Mouse (Mus musculus) thymus, adult 2 months (tissue): ENCODE data around the gene Fndc11. TPM values are rescaled to one million over a fixed set of nuclear protein-coding genes. Genes with fewer than 3 reads are reported as not detected.
A peak's percentile ranks its signal among the peaks of the same experiment; 100 is the strongest.

ENCODE experiments used
- DNase-seq: peaks from one replicate; pipeline ENCODE4 v3.0.0; 2021
- H3K27ac ChIP-seq: fragments of 200-500 bp; 2 replicates; pipeline ENCODE4 v1.5.1; 2012; ENCODE audit warnings: low read length, control low read depth; ENCODE audit not compliant: control insufficient read depth, insufficient read depth
- H3K27me3 ChIP-seq: fragments of 200-500 bp; 2 replicates; pipeline ENCODE4 v1.6.1; 2012; ENCODE audit warnings: mild to moderate bottlenecking, low read length, moderate library complexity, mixed read lengths; ENCODE audit not compliant: control insufficient read depth, insufficient read depth
- H3K36me3 ChIP-seq: fragments of 200-500 bp; 2 replicates; pipeline ENCODE4 v1.6.1; 2012; ENCODE audit warnings: mild to moderate bottlenecking, low read length, moderate library complexity; ENCODE audit not compliant: control insufficient read depth, insufficient read depth
- H3K4me1 ChIP-seq: fragments of 200-500 bp; replicated peaks from 2 replicates; pipeline ENCODE4 v1.6.1; 2012; ENCODE audit warnings: low read length; ENCODE audit not compliant: control insufficient read depth, insufficient read depth
- H3K4me3 ChIP-seq: fragments of 200-500 bp; 2 replicates; pipeline ENCODE4 v1.5.1; 2012; ENCODE audit warnings: mild to moderate bottlenecking, low read length, control low read depth, moderate library complexity; ENCODE audit not compliant: control insufficient read depth, insufficient read depth
- CTCF ChIP-seq: fragments of 200-500 bp; IDR thresholded peaks from 2 replicates; pipeline ENCODE4 v1.5.1; 2012; ENCODE audit warnings: mild to moderate bottlenecking, control low read depth, low read length, moderate library complexity, borderline replicate concordance; ENCODE audit not compliant: control insufficient read depth, poor library complexity, insufficient read depth; ENCODE audit errors: extremely low read depth
- POLR2A ChIP-seq: fragments of 200-500 bp; IDR thresholded peaks from 2 replicates; pipeline ENCODE4 v1.6.1; 2012; ENCODE audit warnings: mild to moderate bottlenecking, low read length, control low read depth, moderate library complexity; ENCODE audit not compliant: control insufficient read depth, poor library complexity, insufficient read depth; ENCODE audit errors: extremely low read depth
- WGBS: fragments of 180-500 bp; shearing (Covaris S2); methylation state at CpG from one replicate; pipeline ENCODE4 v1.1.7; 2018; 5-methylcytosine and 5-hydroxymethylcytosine counted together
- polyA plus RNA-seq: library from polyadenylated mRNA; depleted of rRNA; stranded (reverse); fragments of >200 nt; gene quantifications from 2 replicates; pipeline ENCODE4 v1.2.3, GENCODE M21; 2012

Gene Fndc11
- polyA plus RNA-seq, 1 experiment, result 0.85 TPM

DNA sequence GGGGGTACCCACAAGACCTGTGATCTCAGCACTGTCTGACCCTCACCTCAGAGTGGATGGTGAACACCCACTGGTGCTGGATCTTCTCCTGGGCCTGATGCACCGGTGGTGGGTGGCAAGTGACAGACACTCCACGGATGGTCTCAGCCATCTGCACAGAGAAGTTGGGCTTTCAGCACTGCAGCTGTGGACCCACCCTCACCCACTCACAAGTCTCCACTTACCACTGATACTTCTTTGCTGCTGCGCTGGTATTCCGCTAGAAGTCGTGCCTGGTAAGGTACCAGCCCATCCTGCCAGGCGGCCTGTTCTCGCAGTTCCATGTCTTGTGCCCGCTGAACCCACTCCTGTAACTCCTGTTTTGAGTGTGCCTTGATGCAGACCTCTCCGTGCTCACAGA, 19.4 kb downstream of the Fndc11 start:
- Histone ChIP-seq H3K27ac (no peak overlapping the region), H3K36me3 (peaks cover 34% of the 10 kb centered on the region), H3K4me3 (no peak overlapping the region), H3K4me1 (peaks cover 31% of the 10 kb centered on the region), H3K27me3 (no peaks in the 10 kb centered on the region)
- TF ChIP-seq CTCF (no peak), POLR2A (no peak)
- WGBS, result 96% methylated on average over 9 of the region's 9 CpGs
- DNase-seq, result no peak

DNA sequence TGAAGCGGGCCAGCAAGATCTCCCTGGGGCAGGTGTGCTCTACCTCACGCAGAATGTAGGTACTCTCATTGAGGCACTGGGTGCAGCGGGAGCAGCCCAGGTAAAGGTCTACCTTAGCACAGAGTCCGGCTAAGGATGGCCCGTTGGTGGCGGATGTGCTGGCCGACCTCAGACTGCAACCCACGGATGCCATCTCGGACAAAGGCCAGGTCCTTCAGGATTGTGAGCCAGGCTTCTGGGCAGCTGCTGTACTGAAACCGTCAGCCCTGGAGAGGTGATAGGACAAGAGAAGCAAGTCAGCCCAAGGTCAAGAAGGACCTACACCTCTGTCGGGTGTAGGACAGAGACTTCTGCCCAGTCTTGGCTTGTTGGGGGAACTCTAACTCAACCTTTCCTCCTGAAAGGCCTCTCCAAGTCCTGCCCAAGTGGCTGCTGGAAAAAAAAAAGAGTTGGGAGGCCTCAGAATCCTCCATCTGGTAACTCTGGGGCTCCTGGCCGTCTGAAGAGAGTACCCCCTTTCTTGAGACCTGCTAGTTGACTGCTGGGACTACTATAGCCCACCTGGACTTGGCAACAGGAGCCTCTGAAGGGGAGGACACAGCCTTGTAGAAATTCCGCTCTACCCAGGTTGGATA, 21.1 kb downstream of the Fndc11 start:
- Histone ChIP-seq H3K27ac (no peak overlapping the region), H3K4me3 (peak overlapping the region; percentile 20), H3K27me3 (no peaks in the 10 kb centered on the region), H3K36me3 (peaks cover 22% of the 10 kb centered on the region), H3K4me1 (peaks cover 31% of the 10 kb centered on the region)
- WGBS, result 93% methylated on average over 13 of the region's 13 CpGs
- TF ChIP-seq POLR2A (no peak), CTCF (no peak)
- DNase-seq, result no peak

DNA sequence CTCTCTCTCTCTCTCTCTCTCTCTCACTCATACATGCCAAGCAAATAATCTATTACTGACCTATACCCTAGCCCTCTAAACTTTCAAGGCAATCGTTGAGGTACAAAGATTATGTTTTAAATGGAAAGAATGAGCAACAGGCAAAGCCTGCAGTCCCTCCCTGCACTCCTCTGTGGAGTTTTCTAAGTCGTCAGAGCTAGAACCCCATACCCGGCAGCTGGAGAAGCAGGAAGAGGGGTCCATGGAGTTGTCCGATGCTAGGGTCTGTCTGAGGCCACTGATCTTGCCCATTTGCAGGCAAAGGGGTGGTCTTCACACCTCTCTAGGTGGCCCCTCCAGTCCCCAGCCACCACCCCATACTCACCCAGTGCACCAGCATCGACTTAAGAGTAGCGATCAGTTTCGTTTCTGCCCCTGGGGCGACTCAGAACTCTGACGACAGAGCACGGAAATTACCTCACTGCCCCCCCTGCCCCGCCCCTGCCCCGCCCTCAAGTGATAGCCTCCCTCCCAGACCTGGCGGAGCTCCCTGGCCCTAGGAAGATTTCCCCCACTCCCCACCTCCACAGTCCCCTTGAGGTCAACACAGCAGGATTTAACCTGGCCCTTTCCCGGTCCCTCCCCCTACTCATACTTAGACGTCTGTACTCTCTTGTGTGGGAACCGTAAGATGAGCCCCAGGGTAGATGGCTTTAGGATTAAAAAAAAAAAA, 21.9 kb downstream of the Fndc11 start, which contains the start of gene Helz2:
Helz2 (minus strand) TSS at position 426 of the 712 bp plus-strand sequence.
- 2% methylated on average over 15 of the region's 16 CpGs for WGBS
- Histone ChIP-seq H3K27me3 (no peaks in the 10 kb centered on the region), H3K36me3 (peaks cover 16% of the 10 kb centered on the region), H3K4me1 (peaks cover 31% of the 10 kb centered on the region), H3K27ac (peak within 1 kb of the TSS; percentile 19; the same call in 1 of the 2 replicates), H3K4me3 (peak within 1 kb of the TSS; percentile 76)
- no peak for TF ChIP-seq CTCF
- TF ChIP-seq POLR2A, result peak; percentile 33; the same call in 1 of the 2 replicates
- peak; percentile 64 for DNase-seq

DNA sequence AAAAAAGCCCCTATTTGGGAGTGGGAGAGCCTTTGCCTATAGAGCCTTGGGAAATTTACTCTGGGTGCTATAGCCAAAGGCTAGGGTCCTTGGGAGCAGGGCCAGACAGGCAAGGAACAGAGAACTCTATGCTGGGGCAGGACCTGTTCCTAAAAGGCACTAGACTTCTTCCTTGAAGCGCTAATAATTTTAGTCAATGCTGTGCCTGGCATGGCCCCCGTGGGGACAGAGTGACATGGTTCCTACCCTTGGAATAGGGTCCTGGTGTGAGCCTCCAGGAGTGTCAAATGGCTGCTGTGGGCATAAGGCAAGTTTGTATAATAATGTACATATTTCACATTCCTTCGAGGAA, 22.5 kb downstream of the Fndc11 start:
- Histone ChIP-seq H3K27me3 (no peaks in the 10 kb centered on the region), H3K27ac (no peak overlapping the region), H3K36me3 (peaks cover 16% of the 10 kb centered on the region), H3K4me3 (no peak overlapping the region), H3K4me1 (peaks cover 31% of the 10 kb centered on the region)
- no peak for DNase-seq
- WGBS, result 64% methylated on average over 3 of the region's 3 CpGs
- TF ChIP-seq CTCF, result no peak
- no peak for TF ChIP-seq POLR2A

DNA sequence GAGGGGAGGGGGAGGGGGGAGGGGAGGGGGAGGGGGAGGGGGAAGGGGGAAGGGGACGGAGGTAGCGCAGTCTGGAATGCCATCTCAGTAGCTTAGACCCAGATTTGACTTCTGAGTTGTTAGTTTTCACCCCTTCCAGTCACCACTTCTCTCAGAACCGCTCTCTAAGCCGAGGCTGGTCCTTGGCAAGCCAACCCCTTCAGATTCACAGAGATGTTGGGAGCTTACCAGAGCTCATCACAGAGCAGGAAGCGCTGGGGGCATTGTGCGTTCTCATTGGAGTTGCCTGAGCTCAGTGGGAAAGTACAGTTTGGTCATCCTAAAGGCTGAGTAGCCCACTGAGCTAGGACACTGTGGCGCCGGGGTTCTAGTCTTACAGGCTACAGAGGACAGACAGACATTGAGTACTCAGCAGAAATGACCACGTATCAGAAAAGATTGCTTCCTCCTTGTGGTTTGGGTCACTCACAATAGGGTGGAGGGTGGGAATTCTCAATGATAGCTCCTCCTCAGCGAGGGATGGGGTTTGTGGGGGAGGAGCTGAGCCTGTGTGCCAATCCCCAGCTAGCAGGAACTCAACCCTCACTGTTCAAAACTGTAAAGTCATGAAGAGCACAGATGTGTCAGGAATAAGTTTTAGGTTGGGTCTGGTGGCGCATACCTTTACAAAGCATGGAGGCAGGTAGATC, 24.0 kb downstream of the Fndc11 start:
- H3K4me3 ChIP-seq, result no peak overlapping the region
- H3K27ac ChIP-seq, result no peak overlapping the region
- WGBS, result 12% methylated on average over 11 of the region's 11 CpGs
- TF ChIP-seq CTCF (no peak), POLR2A (no peak)
- no peak for DNase-seq
- H3K4me1 ChIP-seq, result peaks cover 31% of the 10 kb centered on the region
- peaks cover 5% of the 10 kb centered on the region; the same call in 1 of the 2 replicates for H3K36me3 ChIP-seq
- no peaks in the 10 kb centered on the region for H3K27me3 ChIP-seq

DNA sequence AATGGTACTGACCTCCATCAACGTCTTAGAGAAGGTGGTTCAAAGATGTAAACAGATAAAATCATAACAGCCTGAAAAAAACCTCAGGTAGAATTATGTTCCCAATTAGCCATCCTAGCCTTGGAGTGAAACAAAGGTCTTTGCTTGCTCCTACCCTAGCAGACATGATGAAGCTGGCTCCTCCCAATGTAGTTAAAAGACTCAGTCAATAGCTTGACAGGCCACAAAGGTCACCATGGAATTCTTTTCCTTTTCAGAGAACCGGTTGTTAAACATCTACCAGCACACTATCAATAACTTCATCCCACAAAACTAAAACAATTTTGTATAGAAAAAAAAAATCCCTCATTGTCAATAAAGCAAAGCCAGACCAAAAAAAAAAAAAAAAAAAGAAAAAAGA, 25.2 kb downstream of the Fndc11 start:
- no peak overlapping the region for H3K27ac ChIP-seq
- DNase-seq, result no peak
- TF ChIP-seq POLR2A (no peak), CTCF (no peak)
- WGBS, result 88% methylated on average over 2 of the region's 2 CpGs
- H3K4me1 ChIP-seq, result peaks cover 21% of the 10 kb centered on the region
- no peaks in the 10 kb centered on the region for H3K27me3 ChIP-seq
- no peak overlapping the region for H3K4me3 ChIP-seq
- H3K36me3 ChIP-seq, result peaks cover 3% of the 10 kb centered on the region; the same call in 1 of the 2 replicates
